ENCODE assay signal across 15 mouse cellular contexts in genomic region chr11:32195867-32196540, GRCm38 (mm10). TPM values are rescaled to one million over a fixed set of nuclear protein-coding genes. Genes with fewer than 3 reads are reported as not detected.
DNase-seq lines count a peak whose midpoint lies in the region; ATAC-seq and TF ChIP-seq lines count a peak whose summit lies in the region.
"Had no signal": no experiment of that assay in that cellular context is flagged by ENCODE, and none has a peak within 500 bp of the region (broad histone marks: within the 10 kb centered on the region; RNA-seq: fewer than 3 reads in every experiment).

No protein-coding gene starts in this region.

- no peak overlapping the region for H3K4me3 ChIP-seq in intestine, embryonic 16.5 days (ENCODE audit: low read length)
- no peak overlapping the region for H3K4me3 ChIP-seq in intestine, embryonic 15.5 days (replicated peaks)
- H3K4me3 ChIP-seq in MEL (ENCODE audit: control insufficient read depth in 1 of 2, insufficient read depth in 1 of 2, low read depth in 2 of 2, low read length in 2 of 2): peak overlapping the region; percentile 31 to 39
- H3K4me3 ChIP-seq: hindbrain, embryonic 15.5 days; limb, embryonic 12.5 days had no signal

- DNase-seq in A20 (ENCODE audit: low read depth, low spot score) (peak; percentile 81), MEL (ENCODE audit: low read depth, low spot score) (peak; percentile 91)
- DNase-seq in adrenal gland, adult 18-20 months (ENCODE audit: low spot score in 2 of 2): no peak
- DNase-seq in Muller cell, postnatal 12 days (ENCODE audit: inconsistent ontology term): no peak
- DNase-seq: forebrain, postnatal 0 days; heart, adult 18-20 months; layer of hippocampus, postnatal 36 days had no signal

- no peak overlapping the region for H3K9ac ChIP-seq in intestine, embryonic 16.5 days (ENCODE audit: low read depth, low read length)
- H3K9ac ChIP-seq in intestine, embryonic 15.5 days: no peak overlapping the region
- peak overlapping the region; percentile 70 for H3K9ac ChIP-seq in MEL (ENCODE audit: control insufficient read depth, low read depth, low read length, poor library complexity, severe bottlenecking)
- H3K9ac ChIP-seq: forebrain, postnatal 0 days; hindbrain, embryonic 15.5 days; limb, embryonic 12.5 days had no signal

- 31% methylated on average over 11 of the region's 11 CpGs for WGBS in intestine, embryonic 16.5 days
- 38% methylated on average over 11 of the region's 11 CpGs for WGBS in intestine, embryonic 15.5 days

- TF ChIP-seq RAD21 in MEL (IDR thresholded peaks at IDR 0.05; ENCODE audit: low read depth, low read length): no peak

- no peaks in the 10 kb centered on the region for H3K9me3 ChIP-seq in intestine, embryonic 16.5 days (ENCODE audit: control insufficient read depth, low read length)
- H3K9me3 ChIP-seq in intestine, embryonic 15.5 days: no peaks in the 10 kb centered on the region
- H3K9me3 ChIP-seq in MEL (replicated peaks; ENCODE audit: insufficient read depth, low read length): no peaks in the 10 kb centered on the region
- H3K9me3 ChIP-seq: hindbrain, embryonic 15.5 days; limb, embryonic 12.5 days had no signal

- H3K27me3 ChIP-seq in intestine, embryonic 16.5 days (replicated peaks; ENCODE audit: control insufficient read depth, insufficient read depth, low read length): no peaks in the 10 kb centered on the region
- H3K27me3 ChIP-seq in intestine, embryonic 15.5 days (replicated peaks): no peaks in the 10 kb centered on the region
- no peaks in the 10 kb centered on the region for H3K27me3 ChIP-seq in MEL (ENCODE audit: control insufficient read depth in 1 of 2, insufficient read depth in 2 of 2, low read length in 2 of 2)
- H3K27me3 ChIP-seq: hindbrain, embryonic 15.5 days had no signal

- H3K36me3 ChIP-seq in intestine, embryonic 16.5 days (ENCODE audit: control insufficient read depth, insufficient read depth, low read length): no peaks in the 10 kb centered on the region
- H3K36me3 ChIP-seq in intestine, embryonic 15.5 days: no peaks in the 10 kb centered on the region
- H3K36me3 ChIP-seq in MEL (ENCODE audit: control insufficient read depth in 1 of 2, insufficient read depth in 2 of 2, low read length in 2 of 2): peaks cover 0 to 26% of the 10 kb centered on the region in 2 experiments; a peak in 3 of 4 replicates
- H3K36me3 ChIP-seq: hindbrain, embryonic 15.5 days; limb, embryonic 12.5 days had no signal

- peak in 1 of 3 experiments; percentile 9; a peak in 1 of 6 replicates for TF ChIP-seq CTCF in MEL (IDR thresholded peaks at IDR 0.05 in 2 of 3, conservative IDR thresholded peaks at IDR 0.05 in 1 of 3; ENCODE audit: control insufficient read depth in 1 of 3, insufficient read depth in 1 of 3, low read depth in 2 of 3, low read length in 3 of 3, poor library complexity in 1 of 3, severe bottlenecking in 1 of 3)

- H3K79me2 ChIP-seq in MEL (ENCODE audit: control insufficient read depth, insufficient read depth, low read length, poor library complexity): peaks cover 24% of the 10 kb centered on the region

- H3K27ac ChIP-seq in intestine, embryonic 16.5 days (ENCODE audit: low read length): no peak overlapping the region
- H3K27ac ChIP-seq in intestine, embryonic 15.5 days: no peak overlapping the region
- peak overlapping the region; percentile 94 for H3K27ac ChIP-seq in MEL (ENCODE audit: control insufficient read depth, low read depth, low read length)
- H3K27ac ChIP-seq: hindbrain, embryonic 15.5 days; kidney, postnatal 0 days; limb, embryonic 12.5 days had no signal

- TF ChIP-seq POLR2A in MEL (IDR thresholded peaks at IDR 0.05; ENCODE audit: control insufficient read depth in 1 of 2, insufficient read depth in 1 of 2, low read depth in 1 of 2, low read length in 2 of 2, poor library complexity in 1 of 2): peak; percentile 38 to 57; a peak in 1 of 4 replicates

- 0 out of 2 replicates have a peak, but pooled peaks have one; percentile 27 for ATAC-seq in intestine, embryonic 16.5 days
- no peak for ATAC-seq in intestine, embryonic 15.5 days
- peak; percentile 47; the same call in 1 of the 2 replicates for ATAC-seq in megakaryocyte, adult 5-6 weeks (ENCODE audit: poor library complexity, severe bottlenecking)
- ATAC-seq: forebrain, postnatal 0 days; lung, postnatal 0 days had no signal

- H3K4me2 ChIP-seq in intestine, embryonic 16.5 days (ENCODE audit: low read depth, low read length): no peak overlapping the region
- H3K4me2 ChIP-seq in intestine, embryonic 15.5 days (replicated peaks): no peak overlapping the region
- H3K4me2 ChIP-seq: hindbrain, embryonic 15.5 days; limb, embryonic 12.5 days had no signal

- peaks cover 4% of the 10 kb centered on the region; the same call in 1 of the 2 replicates for H3K4me1 ChIP-seq in intestine, embryonic 16.5 days (ENCODE audit: control insufficient read depth, insufficient read depth, low read length)
- H3K4me1 ChIP-seq in intestine, embryonic 15.5 days (replicated peaks): peaks cover 9% of the 10 kb centered on the region; the same call in 1 of the 2 replicates
- H3K4me1 ChIP-seq in MEL (ENCODE audit: control insufficient read depth in 1 of 2, insufficient read depth in 2 of 2, low read length in 2 of 2): peaks cover 25 to 33% of the 10 kb centered on the region in 2 experiments
- H3K4me1 ChIP-seq: hindbrain, embryonic 15.5 days had no signal

- TF ChIP-seq EP300 in MEL (IDR thresholded peaks at IDR 0.05; ENCODE audit: low read depth in 1 of 2, low read length in 2 of 2): peak; percentile 92 to 93

TF ChIP-seq in MEL, 35 proteins besides CTCF, POLR2A, EP300 and RAD21 (continues in another document):
- TF ChIP-seq NELFE (IDR thresholded peaks at IDR 0.05; ENCODE audit: low read depth, low read length) (peak; percentile 49; the same call in 1 of the 2 replicates), UBTF (IDR thresholded peaks at IDR 0.05; ENCODE audit: borderline replicate concordance, insufficient read depth, low read depth, low read length) (no peak), NRF1 (IDR thresholded peaks at IDR 0.05; ENCODE audit: insufficient read depth, low read depth, low read length, poor library complexity, severe bottlenecking) (no peak), ZNF384 (IDR thresholded peaks at IDR 0.05; ENCODE audit: low read depth, low read length) (no peak), MAZ (IDR thresholded peaks at IDR 0.05; ENCODE audit: low read depth, low read length) (0 out of 2 replicates have a peak, but pooled peaks have one; percentile 76), MAX (IDR thresholded peaks at IDR 0.05; ENCODE audit: low read length) (peak; percentile 92), KAT2A (conservative IDR thresholded peaks at IDR 0.05; ENCODE audit: low read depth, low read length) (peak; percentile 45), TBP (IDR thresholded peaks at IDR 0.05; ENCODE audit: low read depth, low read length) (peak; percentile 77), RCOR1 (IDR thresholded peaks at IDR 0.05; ENCODE audit: low read depth, low read length) (peak; percentile 81), ZKSCAN1 (IDR thresholded peaks at IDR 0.05; ENCODE audit: low read depth, low read length) (0 out of 2 replicates have a peak, but pooled peaks have one; percentile 16), E2F4 (IDR thresholded peaks at IDR 0.05; ENCODE audit: borderline replicate concordance, low read depth, low read length) (no peak), MEF2A (IDR thresholded peaks at IDR 0.05; ENCODE audit: extremely low read depth, insufficient replicate concordance, low read depth, low read length, poor library complexity, severe bottlenecking) (no peak), CHD2 (IDR thresholded peaks at IDR 0.05; ENCODE audit: low read length) (no peak), ZMIZ1 (IDR thresholded peaks at IDR 0.05; ENCODE audit: low read depth, low read length) (no peak)

RNA-seq across cellular contexts. Expression of gene Il9r, which starts 4.1 kb away (rescaled TPM):
- polyA plus RNA-seq in intestine, embryonic 16.5 days (2015; fragmentation: Nextera tagmentation; extraction: Ambion mirVana): 0.02 and 0.11 TPM in 2 replicates
- 0.09 and 0.11 TPM in 2 replicates for polyA plus RNA-seq in intestine, embryonic 15.5 days (2015; fragmentation: Nextera tagmentation; extraction: Ambion mirVana)
- 76.5 and 83.8 TPM in 2 replicates for total RNA-seq in MEL (2012; rRNA removed)
- 10 to 100 TPM in 1 of 2 experiments, not detected in 1; 56.9 TPM for polyA plus RNA-seq in MEL (2012; ENCODE audit: insufficient read depth in 1 of 2, insufficient read length in 2 of 2, low read depth in 1 of 2, low replicate concordance in 2 of 2, missing spikeins in 1 of 2)
- total RNA-seq in megakaryocyte, adult 5-6 weeks (2015): not detected in 2 replicates
- total RNA-seq in megakaryocyte, adult 5-6 weeks (2017): not detected in 2 replicates
- total RNA-seq in adrenal gland, adult 18-20 months (2021): under 1 TPM; 0.10 to 0.32 TPM
- total RNA-seq: forebrain, postnatal 0 days; layer of hippocampus, postnatal 36 days had no signal
- polyA plus RNA-seq: brain, embryonic 14.5 days; forebrain, postnatal 0 days; hindbrain, embryonic 15.5 days; kidney, postnatal 0 days had no signal

RNA-seq across cellular contexts. Expression of gene Snrnp25, which starts 9.2 kb away (rescaled TPM):
- polyA plus RNA-seq in intestine, embryonic 16.5 days (2015; fragmentation: Nextera tagmentation; extraction: Ambion mirVana): 40.7 and 45.6 TPM in 2 replicates
- 45.1 and 49.1 TPM in 2 replicates for polyA plus RNA-seq in intestine, embryonic 15.5 days (2015; fragmentation: Nextera tagmentation; extraction: Ambion mirVana)
- 148 and 158 TPM in 2 replicates for total RNA-seq in MEL (2012; rRNA removed)
- polyA plus RNA-seq in MEL (2012; ENCODE audit: insufficient read depth in 1 of 2, insufficient read length in 2 of 2, low read depth in 1 of 2, low replicate concordance in 2 of 2, missing spikeins in 1 of 2): 100 to 1,000 TPM in 1 of 2 experiments, not detected in 1; 130 TPM
- 38.9 and 42.8 TPM in 2 replicates for total RNA-seq in megakaryocyte, adult 5-6 weeks (2015)
- total RNA-seq in megakaryocyte, adult 5-6 weeks (2017): 32.5 and 47.7 TPM in 2 replicates
- 10 to 100 TPM; 13.1 to 18.5 TPM for total RNA-seq in adrenal gland, adult 18-20 months (2021)

RNA-seq across cellular contexts. Expression of gene Rhbdf1, which starts 26.1 kb away (rescaled TPM):
- polyA plus RNA-seq in intestine, embryonic 16.5 days (2015; fragmentation: Nextera tagmentation; extraction: Ambion mirVana): 50.3 and 51.5 TPM in 2 replicates
- 52.8 and 53.5 TPM in 2 replicates for polyA plus RNA-seq in intestine, embryonic 15.5 days (2015; fragmentation: Nextera tagmentation; extraction: Ambion mirVana)
- 2.4 and 2.9 TPM in 2 replicates for total RNA-seq in MEL (2012; rRNA removed)
- polyA plus RNA-seq in MEL (2012; ENCODE audit: insufficient read depth in 1 of 2, insufficient read length in 2 of 2, low read depth in 1 of 2, low replicate concordance in 2 of 2, missing spikeins in 1 of 2): 10 to 100 TPM in 1 of 2 experiments, not detected in 1; 14.3 TPM
- total RNA-seq in megakaryocyte, adult 5-6 weeks (2015): not detected in 2 replicates
- not detected in 2 replicates for total RNA-seq in megakaryocyte, adult 5-6 weeks (2017)
- total RNA-seq in adrenal gland, adult 18-20 months (2021): 10 to 100 TPM; 22.8 to 28.8 TPM

RNA-seq across cellular contexts. Expression of gene Mpg, which starts 30.3 kb away (rescaled TPM):
- polyA plus RNA-seq in intestine, embryonic 16.5 days (2015; fragmentation: Nextera tagmentation; extraction: Ambion mirVana): 32.6 and 33.8 TPM in 2 replicates
- 30.8 and 36.6 TPM in 2 replicates for polyA plus RNA-seq in intestine, embryonic 15.5 days (2015; fragmentation: Nextera tagmentation; extraction: Ambion mirVana)
- 41.2 and 43.2 TPM in 2 replicates for total RNA-seq in MEL (2012; rRNA removed)
- 10 to 100 TPM in 1 of 2 experiments, not detected in 1; 42.0 TPM for polyA plus RNA-seq in MEL (2012; ENCODE audit: insufficient read depth in 1 of 2, insufficient read length in 2 of 2, low read depth in 1 of 2, low replicate concordance in 2 of 2, missing spikeins in 1 of 2)
- total RNA-seq in megakaryocyte, adult 5-6 weeks (2015): 9.8 and 12.1 TPM in 2 replicates
- 6.8 and 9.9 TPM in 2 replicates for total RNA-seq in megakaryocyte, adult 5-6 weeks (2017)
- total RNA-seq in adrenal gland, adult 18-20 months (2021): 10 to 100 TPM; 17.1 to 20.3 TPM

Comparison
In these comparisons a context has a peak if more than half of its experiments do, and no peak if none do; other contexts are left out.
1. H3K4me3 ChIP-seq: peak in MEL (2 of 2); none in intestine, embryonic 16.5 days (single experiment) and intestine, embryonic 15.5 days (single experiment).
2. DNase-seq: peak in A20 (single experiment) and MEL (single experiment); none in adrenal gland, adult 18-20 months (0 of 2) and Muller cell, postnatal 12 days (single experiment).
3. RNA of gene Il9r, which starts 4.1 kb away (total RNA-seq): 76.5 to 83.8 TPM in MEL; 0.10 to 0.32 TPM in adrenal gland, adult 18-20 months and not detected in megakaryocyte, adult 5-6 weeks; every median in the first group is over 10 times any median in the second.